Mouse (Mus musculus) heart, adult 2 months (tissue): ENCODE results near the gene Emc3. TPM values are rescaled to one million over a fixed set of nuclear protein-coding genes. Genes with fewer than 3 reads are reported as not detected.

Experiments
- DNase-seq, 2 experiments: peaks; one replicate each; pipeline ENCODE4 v3.0.0; 2021
- H3K27ac ChIP-seq: fragments of 200-600 bp; 2 replicates; pipeline ENCODE4 v1.8.1; 2022
- H3K27me3 ChIP-seq: fragments of 200-500 bp; 2 replicates; pipeline ENCODE4 v1.6.1; 2012; ENCODE audit warnings: mild to moderate bottlenecking, low read length, inconsistent platforms, mixed read lengths; ENCODE audit not compliant: control insufficient read depth, insufficient read depth
- H3K36me3 ChIP-seq: fragments of 200-500 bp; 2 replicates; pipeline ENCODE4 v1.6.1; 2012; ENCODE audit warnings: low read length, inconsistent platforms; ENCODE audit not compliant: control insufficient read depth, insufficient read depth
- H3K4me1 ChIP-seq: fragments of 200-500 bp; 2 replicates; pipeline ENCODE4 v1.6.1; 2011; ENCODE audit warnings: low read length; ENCODE audit not compliant: control insufficient read depth, insufficient read depth
- H3K4me3 ChIP-seq: fragments of 200-600 bp; 2 replicates; pipeline ENCODE4 v1.8.1; 2022
- H3K79me2 ChIP-seq: fragments of 200-500 bp; replicated peaks from 2 replicates; pipeline ENCODE4 v1.6.1; 2012; ENCODE audit warnings: mild to moderate bottlenecking, inconsistent platforms, low read length, moderate library complexity, mixed read lengths; ENCODE audit not compliant: control insufficient read depth, insufficient read depth
- H3K9ac ChIP-seq: fragments of 200-500 bp; 2 replicates; pipeline ENCODE4 v1.6.1; 2012; ENCODE audit warnings: low read depth, mild to moderate bottlenecking, control low read depth, inconsistent platforms, low read length, mixed read lengths
- CTCF ChIP-seq: fragments of 200-600 bp; IDR thresholded peaks from 2 replicates; pipeline ENCODE4 v1.8.1; 2022; ENCODE audit warnings: antibody characterized with exemption, mild to moderate bottlenecking, moderate library complexity
- EP300 ChIP-seq: fragments of 200-500 bp; IDR thresholded peaks from 2 replicates; pipeline ENCODE4 v1.6.1; 2011; ENCODE audit warnings: low read depth, low read length, control low read depth; ENCODE audit not compliant: insufficient read depth
- POLR2A ChIP-seq: fragments of 200-500 bp; IDR thresholded peaks from 2 replicates; pipeline ENCODE4 v1.6.1; 2011; ENCODE audit warnings: mild to moderate bottlenecking, low read depth, low read length, control low read depth; ENCODE audit not compliant: insufficient read depth
- WGBS: fragments of 180-500 bp; shearing (Covaris S2); methylation state at CpG from one replicate; pipeline ENCODE4 v1.1.7; 2018; 5-methylcytosine and 5-hydroxymethylcytosine counted together
- intact Hi-C: fragments of 180-260 bp; cut with DNase I; formaldehyde crosslinking; loops from one replicate; pipeline ENCODE4 v1.15.1; 2025
- polyA plus RNA-seq: library from polyadenylated mRNA; depleted of rRNA; stranded (reverse); fragments of >200 nt; gene quantifications from 2 replicates; pipeline ENCODE4 v1.2.3, GENCODE M21; 2012
- total RNA-seq, 2 experiments: library from RNA; stranded (reverse); gene quantifications; 2 replicates each; pipeline ENCODE4 v1.2.3; 2021

Gene Emc3
- total and polyA plus RNA-seq, 3 experiments, result 41.0 to 58.2 (median 52.5) TPM

DNA sequence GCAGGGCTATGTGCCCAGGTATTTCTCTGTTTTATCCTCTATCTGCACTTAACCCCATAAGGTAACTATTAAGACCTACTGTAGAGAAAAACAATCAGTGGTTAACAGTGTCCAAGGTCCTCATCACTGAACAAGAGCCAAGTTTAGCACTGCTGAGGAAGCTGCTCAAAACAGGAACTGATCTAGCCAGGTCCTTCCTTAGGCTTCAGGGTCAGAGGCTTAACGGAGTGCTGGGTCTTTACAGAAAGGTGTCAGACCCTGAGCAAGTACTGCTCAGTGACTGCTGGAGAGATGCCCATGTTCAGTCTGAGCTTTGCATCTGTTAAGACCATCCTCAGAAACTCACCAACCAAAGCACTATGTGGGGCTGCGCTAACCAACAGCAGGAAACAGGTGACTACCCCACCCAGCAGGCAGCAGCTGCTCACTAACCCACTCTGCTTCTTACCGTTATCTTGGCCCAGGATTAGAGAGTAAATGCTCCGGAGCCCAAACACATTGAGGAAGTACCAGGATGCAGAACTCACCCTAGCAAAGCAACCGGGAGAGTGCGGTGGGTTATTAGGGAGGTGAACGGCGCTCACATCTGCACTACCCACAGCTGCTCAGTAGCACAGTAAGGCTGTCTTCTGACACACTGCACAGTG is 13.9 kb downstream of the Emc3 start:
- intact Hi-C loops, result no loop called here
- TF ChIP-seq EP300 (no peak), POLR2A (no peak), CTCF (no peak)
- H3K9ac ChIP-seq, result no peak overlapping the region
- 63% methylated on average over 8 of the region's 8 CpGs for WGBS
- H3K27me3 ChIP-seq, result no peaks in the 10 kb centered on the region
- H3K36me3 ChIP-seq, result no peaks in the 10 kb centered on the region; the same call in 1 of the 2 replicates
- peaks cover 1% of the 10 kb centered on the region; the same call in 1 of the 2 replicates for H3K4me1 ChIP-seq
- H3K79me2 ChIP-seq, result no peaks in the 10 kb centered on the region
- no peak overlapping the region for H3K27ac ChIP-seq
- H3K4me3 ChIP-seq, result no peak overlapping the region
- no peak for DNase-seq

DNA sequence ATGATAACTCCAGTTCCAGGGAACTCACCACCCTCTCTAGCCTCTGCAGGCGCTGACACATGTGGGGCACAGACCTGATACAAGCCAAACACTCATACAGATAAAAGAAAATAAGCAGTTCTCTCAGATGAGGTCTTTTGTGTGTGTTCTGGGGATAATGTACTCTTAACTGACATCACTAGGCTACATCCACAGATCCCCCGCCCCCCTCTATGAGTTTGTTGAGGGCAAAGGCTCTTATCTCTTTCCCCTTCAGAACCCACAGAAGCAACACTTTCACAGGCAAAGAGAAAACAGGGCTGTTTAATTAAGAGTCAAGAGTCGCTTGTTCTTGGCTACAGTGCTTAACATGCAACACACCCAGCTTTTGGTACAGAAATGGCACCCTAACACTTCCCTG is 16.9 kb downstream of the Emc3 start:
- no peak for DNase-seq
- Histone ChIP-seq H3K36me3 (no peaks in the 10 kb centered on the region; the same call in 1 of the 2 replicates), H3K27me3 (no peaks in the 10 kb centered on the region), H3K4me1 (peaks cover 1% of the 10 kb centered on the region; the same call in 1 of the 2 replicates), H3K4me3 (no peak overlapping the region), H3K27ac (no peak overlapping the region), H3K9ac (no peak overlapping the region), H3K79me2 (no peaks in the 10 kb centered on the region)
- TF ChIP-seq POLR2A, result no peak
- no peak for TF ChIP-seq EP300
- intact Hi-C loops, result no loop called here
- WGBS, result 99% methylated on average over 3 of the region's 3 CpGs

DNA sequence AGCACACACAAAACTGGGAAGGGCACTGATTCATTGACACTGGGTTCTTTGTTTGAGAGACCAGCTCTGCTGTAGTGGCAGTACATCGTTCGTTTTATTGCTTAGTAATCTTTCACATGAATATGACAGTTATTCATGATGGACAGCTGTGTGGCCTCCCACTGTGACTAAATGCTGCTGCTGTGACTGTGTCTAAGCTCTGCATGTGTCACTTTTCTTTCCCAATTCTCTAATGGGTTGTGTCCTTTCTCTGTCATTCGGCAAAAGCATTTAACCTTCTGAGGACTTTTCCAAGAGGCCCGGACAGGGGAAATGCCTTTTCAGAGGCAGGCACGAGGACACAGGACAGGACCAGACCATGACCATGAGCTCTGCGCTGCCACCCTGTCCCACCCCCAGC is 17.5 kb downstream of the Emc3 start:
- no peak overlapping the region for H3K9ac ChIP-seq
- WGBS, result 96% methylated on average over 6 of the region's 6 CpGs
- H3K36me3 ChIP-seq, result no peaks in the 10 kb centered on the region; the same call in 1 of the 2 replicates
- peaks cover 1% of the 10 kb centered on the region; the same call in 1 of the 2 replicates for H3K4me1 ChIP-seq
- TF ChIP-seq CTCF (no peak), POLR2A (no peak), EP300 (no peak)
- no peaks in the 10 kb centered on the region for H3K27me3 ChIP-seq
- no peak overlapping the region for H3K4me3 ChIP-seq
- intact Hi-C loops, result no loop called here
- no peaks in the 10 kb centered on the region for H3K79me2 ChIP-seq
- no peak for DNase-seq
- H3K27ac ChIP-seq, result no peak overlapping the region

DNA sequence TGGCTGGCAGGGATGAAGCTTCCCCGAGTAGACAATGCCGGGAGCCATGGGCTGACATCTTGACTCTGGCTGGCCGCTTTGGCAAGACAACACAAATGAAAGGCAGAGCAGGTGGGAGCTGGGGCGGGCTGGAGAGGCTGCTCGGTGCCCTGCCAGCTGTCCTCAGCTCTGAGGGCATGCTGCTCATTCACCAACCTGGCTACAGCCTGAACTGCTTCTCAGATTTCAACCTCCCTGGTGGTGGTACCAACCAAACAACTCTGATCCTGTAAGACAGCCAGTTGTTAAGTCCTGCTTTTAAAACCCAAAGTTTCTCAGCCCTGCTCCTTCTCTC is 22.5 kb downstream of the Emc3 start:
- TF ChIP-seq EP300, result no peak
- TF ChIP-seq CTCF, result no peak
- TF ChIP-seq POLR2A, result no peak
- Histone ChIP-seq H3K4me3 (no peak overlapping the region), H3K27me3 (no peaks in the 10 kb centered on the region), H3K36me3 (no peaks in the 10 kb centered on the region), H3K27ac (no peak overlapping the region), H3K4me1 (peaks cover 5% of the 10 kb centered on the region), H3K79me2 (no peaks in the 10 kb centered on the region), H3K9ac (no peak overlapping the region)
- no peak for DNase-seq
- WGBS, result 48% methylated on average over 5 of the region's 5 CpGs
- intact Hi-C loops, result no loop called here

DNA sequence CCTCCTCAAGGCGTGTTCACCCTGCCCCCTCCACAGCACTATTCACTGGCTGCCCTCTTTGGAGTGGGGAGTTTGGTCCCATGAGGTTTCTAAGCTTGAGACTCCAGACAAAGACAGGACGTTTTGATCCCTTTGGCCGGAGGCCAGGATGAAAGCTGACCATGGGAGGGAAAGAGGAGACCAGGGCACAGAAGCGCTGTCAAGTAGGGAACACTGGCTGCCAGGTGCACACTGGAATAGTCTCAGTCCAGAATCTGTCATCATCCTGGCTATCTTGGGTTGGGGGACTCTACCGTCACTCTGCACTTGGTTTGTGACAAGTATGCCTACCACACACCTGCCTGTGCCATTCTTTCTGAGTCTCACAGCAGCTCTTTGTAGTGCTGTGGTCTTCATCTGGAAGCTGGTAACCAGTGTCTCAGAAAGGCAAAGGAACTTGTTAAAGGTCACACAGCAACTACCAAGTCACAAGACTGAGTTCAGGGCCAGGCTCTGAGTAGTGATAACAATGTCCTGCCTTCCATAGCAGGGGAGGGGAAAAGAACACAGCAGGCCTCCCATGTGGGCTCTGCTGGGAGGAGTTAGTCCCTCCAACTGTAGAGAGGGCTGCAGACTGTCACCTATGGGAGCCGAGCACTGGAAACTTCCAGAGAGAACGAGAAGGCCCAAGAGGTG is 23.0 kb downstream of the Emc3 start:
- intact Hi-C loops, result no loop called here
- no peaks in the 10 kb centered on the region for H3K27me3 ChIP-seq
- no peak overlapping the region for H3K9ac ChIP-seq
- TF ChIP-seq CTCF, result no peak
- no peak for TF ChIP-seq POLR2A
- no peak for TF ChIP-seq EP300
- no peaks in the 10 kb centered on the region for H3K36me3 ChIP-seq
- peaks cover 5% of the 10 kb centered on the region for H3K4me1 ChIP-seq
- H3K4me3 ChIP-seq, result no peak overlapping the region
- H3K27ac ChIP-seq, result no peak overlapping the region
- WGBS, result 30% methylated on average over 7 of the region's 7 CpGs
- no peak for DNase-seq
- H3K79me2 ChIP-seq, result no peaks in the 10 kb centered on the region

DNA sequence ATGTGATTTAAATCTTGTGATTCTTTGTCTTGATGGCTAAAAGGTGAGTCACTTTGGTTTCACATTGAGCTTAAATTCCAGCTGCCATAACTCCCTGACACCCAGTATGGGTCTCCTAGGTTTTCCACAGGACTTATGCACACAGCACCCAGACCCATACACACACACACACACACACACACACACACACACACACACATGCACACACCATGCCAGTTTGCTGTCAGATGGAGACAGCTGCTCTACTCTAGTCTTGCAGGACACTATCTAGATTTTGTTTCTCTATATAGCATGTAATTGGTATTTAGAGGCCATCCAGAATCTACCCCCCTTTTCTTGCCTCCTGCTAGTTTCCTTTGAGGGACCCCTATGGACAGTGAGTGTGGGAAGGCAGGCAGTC is 24.3 kb downstream of the Emc3 start:
- H3K9ac ChIP-seq, result no peak overlapping the region
- DNase-seq, result no peak
- H3K36me3 ChIP-seq, result no peaks in the 10 kb centered on the region
- TF ChIP-seq EP300 (no peak), POLR2A (no peak), CTCF (no peak)
- intact Hi-C loops, result no loop called here
- H3K27ac ChIP-seq, result no peak overlapping the region
- peaks cover 5% of the 10 kb centered on the region for H3K4me1 ChIP-seq
- H3K27me3 ChIP-seq, result peaks cover 2% of the 10 kb centered on the region; the same call in 1 of the 2 replicates
- H3K4me3 ChIP-seq, result no peak overlapping the region
- no peaks in the 10 kb centered on the region for H3K79me2 ChIP-seq
